Mouse (Mus musculus) ES-Bruce4 (cell line): ENCODE measurements around the gene Anxa8. TPM values are rescaled to one million over a fixed set of nuclear protein-coding genes. Genes with fewer than 3 reads are reported as not detected.

ENCODE experiments used
- H3K27ac ChIP-seq: 2 replicates; pipeline ENCODE4 v1.5.1; 2012; ENCODE audit warnings: low read length, inconsistent platforms; ENCODE audit not compliant: insufficient read depth
- H3K27me3 ChIP-seq: 2 replicates; pipeline ENCODE4 v1.6.1; 2012; ENCODE audit warnings: mild to moderate bottlenecking, low read length, inconsistent platforms; ENCODE audit not compliant: control insufficient read depth, poor library complexity, insufficient read depth, severe bottlenecking
- H3K36me3 ChIP-seq: 2 replicates; pipeline ENCODE4 v1.6.1; 2012; ENCODE audit warnings: inconsistent platforms, mild to moderate bottlenecking, low read length, moderate library complexity; ENCODE audit not compliant: control insufficient read depth, poor library complexity, insufficient read depth, severe bottlenecking
- H3K4me1 ChIP-seq: one replicate; pipeline ENCODE4 v1.8.1; 2011; ENCODE audit warnings: low read length; ENCODE audit not compliant: control insufficient read depth, insufficient read depth
- H3K4me3 ChIP-seq: 2 replicates; pipeline ENCODE4 v1.5.1; 2011; ENCODE audit warnings: low read depth, mild to moderate bottlenecking, low read length
- H3K9ac ChIP-seq: 2 replicates; pipeline ENCODE4 v1.6.1; 2012; ENCODE audit warnings: low read depth, mild to moderate bottlenecking, inconsistent platforms; ENCODE audit not compliant: poor library complexity, severe bottlenecking
- H3K9me3 ChIP-seq: replicated peaks from 2 replicates; pipeline ENCODE4 v1.6.1; 2012; ENCODE audit warnings: mild to moderate bottlenecking, low read length, inconsistent platforms; ENCODE audit not compliant: control insufficient read depth, poor library complexity, insufficient read depth, severe bottlenecking
- CTCF ChIP-seq: IDR thresholded peaks from one replicate; pipeline ENCODE4 v1.8.1; 2011; ENCODE audit warnings: low read depth, low read length
- EP300 ChIP-seq: IDR thresholded peaks from 2 replicates; pipeline ENCODE4 v1.6.1; 2011; ENCODE audit warnings: low read depth, low read length; ENCODE audit not compliant: insufficient read depth
- POLR2A ChIP-seq: IDR thresholded peaks from one replicate; pipeline ENCODE4 v1.8.1; 2011; ENCODE audit warnings: low read length; ENCODE audit not compliant: insufficient read depth
- polyA plus RNA-seq: library from polyadenylated mRNA; stranded (reverse); fragments of >200 nt; gene quantifications from 2 replicates; pipeline ENCODE4 v1.2.4, GENCODE M21; 2011; ENCODE audit warnings: low read depth; ENCODE audit not compliant: missing spikeins, insufficient read depth, insufficient read length

Gene Anxa8
- 23.3 and 24.6 TPM in 2 replicates for polyA plus RNA-seq

- Histone ChIP-seq H3K4me3 (no peak within 1 kb of the TSS), H3K9me3 (no peaks in the 10 kb centered on the region), H3K9ac (no peak within 1 kb of the TSS), H3K27me3 (no peaks in the 10 kb centered on the region), H3K4me1 (peaks cover 8% of the 10 kb centered on the region), H3K36me3 (no peaks in the 10 kb centered on the region), H3K27ac (peak within 1 kb of the TSS; percentile 42)
- no peak for TF ChIP-seq POLR2A
- TF ChIP-seq EP300: peak; percentile 54; the same call in 1 of the 2 replicates
- TF ChIP-seq CTCF: no peak
These were observed at the start of gene Anxa8 for GRCm38 (mm10) chr14:34085731-34086130. Gene Anxa8 (plus strand): TSS chr14:34085981.

- H3K36me3 ChIP-seq: no peaks in the 10 kb centered on the region
- TF ChIP-seq EP300: no peak
- TF ChIP-seq CTCF: no peak
- TF ChIP-seq POLR2A: no peak
- H3K9ac ChIP-seq: no peak overlapping the region
- no peaks in the 10 kb centered on the region for H3K9me3 ChIP-seq
- no peaks in the 10 kb centered on the region for H3K4me1 ChIP-seq
- H3K27ac ChIP-seq: no peak overlapping the region
- no peaks in the 10 kb centered on the region for H3K27me3 ChIP-seq
- H3K4me3 ChIP-seq: no peak overlapping the region
These were observed 44.5 kb upstream of the Anxa8 start for GRCm38 (mm10) chr14:34041241-34041640.

GRCm38 (mm10) chr14:34043341-34043740, 42.4 kb upstream of the Anxa8 start:
- no peak overlapping the region for H3K4me3 ChIP-seq
- TF ChIP-seq CTCF (no peak), POLR2A (no peak), EP300 (no peak)
- H3K9me3 ChIP-seq: no peaks in the 10 kb centered on the region
- H3K27ac ChIP-seq: no peak overlapping the region
- no peaks in the 10 kb centered on the region for H3K4me1 ChIP-seq
- H3K27me3 ChIP-seq: no peaks in the 10 kb centered on the region
- H3K9ac ChIP-seq: no peak overlapping the region
- H3K36me3 ChIP-seq: no peaks in the 10 kb centered on the region

- no peaks in the 10 kb centered on the region for H3K36me3 ChIP-seq
- no peak overlapping the region for H3K9ac ChIP-seq
- no peak overlapping the region for H3K27ac ChIP-seq
- no peaks in the 10 kb centered on the region for H3K4me1 ChIP-seq
- H3K27me3 ChIP-seq: no peaks in the 10 kb centered on the region
- TF ChIP-seq CTCF (no peak), POLR2A (no peak), EP300 (no peak)
- no peak overlapping the region for H3K4me3 ChIP-seq
- no peaks in the 10 kb centered on the region for H3K9me3 ChIP-seq
These were observed 35.5 kb upstream of the Anxa8 start for GRCm38 (mm10) chr14:34050101-34050779.

GRCm38 (mm10) chr14:34052516-34052915, 33.3 kb upstream of the Anxa8 start, which contains the start of gene Antxrl:
Gene Antxrl (plus strand): TSS chr14:34052707.
- no peak within 1 kb of the TSS for H3K27ac ChIP-seq
- no peak within 1 kb of the TSS for H3K4me3 ChIP-seq
- H3K27me3 ChIP-seq: no peaks in the 10 kb centered on the region
- H3K9ac ChIP-seq: no peak within 1 kb of the TSS
- no peaks in the 10 kb centered on the region for H3K9me3 ChIP-seq
- H3K36me3 ChIP-seq: no peaks in the 10 kb centered on the region
- TF ChIP-seq POLR2A: no peak
- TF ChIP-seq CTCF: no peak
- TF ChIP-seq EP300: no peak
- no peaks in the 10 kb centered on the region for H3K4me1 ChIP-seq

GRCm38 (mm10) chr14:34071665-34072064, 14.1 kb upstream of the Anxa8 start:
- Histone ChIP-seq H3K9ac (no peak overlapping the region), H3K27me3 (no peaks in the 10 kb centered on the region), H3K4me1 (no peaks in the 10 kb centered on the region), H3K9me3 (no peaks in the 10 kb centered on the region), H3K36me3 (no peaks in the 10 kb centered on the region), H3K27ac (no peak overlapping the region), H3K4me3 (no peak overlapping the region)
- no peak for TF ChIP-seq EP300
- TF ChIP-seq CTCF: no peak
- TF ChIP-seq POLR2A: no peak
